Mouse (Mus musculus) urinary bladder, postnatal 36 days (tissue): ENCODE results near the gene Olfr937.

Experiments used
- DNase-seq, 2 experiments: peaks; one replicate each; pipeline ENCODE4 v3.0.0; 2022; ENCODE audit warnings: low spot score in 2 of 2, mixed read lengths in 1 of 2

Olfr937 gene

DNA sequence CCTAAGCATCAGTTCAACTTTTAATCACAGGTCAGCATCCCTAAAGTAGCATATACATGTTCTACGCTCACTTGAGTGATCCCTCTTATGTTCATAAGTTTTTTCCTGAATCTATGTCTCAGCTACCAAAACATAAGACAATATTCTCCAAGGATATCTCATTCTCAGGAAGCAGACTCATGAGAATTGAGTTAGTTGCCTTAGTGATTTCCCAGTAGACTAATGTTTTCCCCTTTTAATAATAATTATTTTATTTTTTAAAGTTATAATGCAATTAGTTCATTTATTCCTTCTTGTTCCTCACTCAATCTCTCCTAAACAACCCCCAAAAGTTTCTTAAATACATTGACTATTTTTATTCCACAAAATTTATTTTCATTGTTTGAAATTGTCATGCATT, at the start of gene Olfr937:
Gene Olfr937, minus strand, starts transcription at position 101 of the 400 bp plus-strand sequence.
- no peak for DNase-seq

GRCm38 (mm10) chr9:39078787-39079186, 14.0 kb upstream of the Olfr937 start, which contains the start of gene Olfr938:
Gene Olfr938 (minus strand): TSS chr9:39078887.
- no peak for DNase-seq

GRCm38 (mm10) chr9:39023277-39023676, 41.5 kb downstream of the Olfr937 start, which contains the start of gene Olfr146:
Gene Olfr146 (minus strand): TSS chr9:39023377.
- no peak for DNase-seq
